11 mouse cellular contexts compared by ENCODE assay signal in the genomic region with DNA sequence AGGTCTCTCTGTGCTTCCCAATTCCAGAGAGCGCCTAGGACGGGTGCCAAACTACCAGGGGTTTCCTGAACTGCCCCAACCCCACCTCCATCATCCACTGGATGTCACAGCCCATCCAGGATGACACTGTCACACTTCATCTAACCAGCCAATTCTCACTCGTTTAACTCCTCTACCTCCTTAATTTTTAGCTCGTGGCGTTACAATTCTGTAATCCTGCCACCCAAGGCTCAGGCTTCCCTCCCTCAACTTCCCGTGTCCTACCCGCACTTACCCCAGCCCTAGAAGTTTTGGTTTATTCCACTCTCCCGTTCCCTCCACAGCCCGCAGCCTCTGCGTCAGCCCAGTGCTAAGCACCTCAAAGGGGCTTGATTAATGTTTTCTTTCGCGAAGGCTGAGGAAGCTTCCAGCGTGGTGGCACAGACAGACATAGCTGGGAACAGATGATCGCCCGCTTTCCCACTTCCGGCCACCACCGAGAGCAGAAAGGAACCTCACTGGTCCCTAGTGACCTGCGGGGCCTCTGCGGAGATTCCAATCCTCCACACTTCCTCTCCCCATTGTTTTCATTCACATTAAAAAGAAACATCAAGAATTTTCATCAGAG.
DNase-seq lines count a peak whose midpoint lies in the region; ATAC-seq lines count a peak whose summit lies in the region.
"Had no signal": no experiment of that assay in that cellular context is flagged by ENCODE, and none has a peak within 500 bp of the region (broad histone marks: within the 10 kb centered on the region; RNA-seq: fewer than 3 reads in every experiment).

No protein-coding gene starts in this region.

- ATAC-seq in kidney, embryonic 15.5 days (replicated peaks; ENCODE audit: low FRiP score) = peak; percentile 67
- ATAC-seq in embryonic facial prominence, embryonic 14.5 days (ENCODE audit: low read depth) = no peak
- ATAC-seq in hindbrain, embryonic 15.5 days (ENCODE audit: low FRiP score, low read depth) = 0 out of 2 replicates have a peak, but pooled peaks have one; percentile 19
- peak; percentile 13; the same call in 1 of the 2 replicates for ATAC-seq in megakaryocyte, adult 5-6 weeks (ENCODE audit: poor library complexity, severe bottlenecking)
- ATAC-seq: forebrain, embryonic 13.5 days had no signal

- no peak for DNase-seq in kidney, adult 8-10 months
- DNase-seq in embryonic facial prominence, embryonic 14.5 days (ENCODE audit: low spot score) = no peak
- no peak for DNase-seq in layer of hippocampus, adult 18-20 months (ENCODE audit: low spot score in 2 of 2)
- no peak for DNase-seq in embryo, embryonic 9.5 days (ENCODE audit: extremely low spot score)
- no peak for DNase-seq in layer of hippocampus, postnatal 36 days
- DNase-seq: thymus, postnatal 4 days had no signal

- peak overlapping the region; percentile 85 for H3K27ac ChIP-seq in kidney, embryonic 15.5 days
- H3K27ac ChIP-seq in embryonic facial prominence, embryonic 14.5 days (replicated peaks; ENCODE audit: low read depth, low read length) = no peak overlapping the region
- peak overlapping the region; percentile 23; the same call in 1 of the 2 replicates for H3K27ac ChIP-seq in hindbrain, embryonic 15.5 days (replicated peaks)
- H3K27ac ChIP-seq: forebrain, embryonic 13.5 days had no signal

- peaks cover 38% of the 10 kb centered on the region for H3K4me1 ChIP-seq in kidney, embryonic 15.5 days
- peaks cover 18% of the 10 kb centered on the region for H3K4me1 ChIP-seq in embryonic facial prominence, embryonic 14.5 days (ENCODE audit: control insufficient read depth, insufficient read depth, low read length)
- H3K4me1 ChIP-seq in hindbrain, embryonic 15.5 days (replicated peaks) = peaks cover 10% of the 10 kb centered on the region; the same call in 1 of the 2 replicates
- H3K4me1 ChIP-seq: forebrain, embryonic 13.5 days had no signal

- WGBS in kidney, embryonic 15.5 days = 27% methylated on average over 19 of the region's 19 CpGs
- 54% methylated on average over 19 of the region's 19 CpGs for WGBS in embryonic facial prominence, embryonic 14.5 days
- 49% methylated on average over 19 of the region's 19 CpGs for WGBS in hindbrain, embryonic 15.5 days

- H3K9me3 ChIP-seq in kidney, embryonic 15.5 days (replicated peaks) = no peaks in the 10 kb centered on the region
- H3K9me3 ChIP-seq in embryonic facial prominence, embryonic 14.5 days (ENCODE audit: control insufficient read depth, low read length) = no peaks in the 10 kb centered on the region
- H3K9me3 ChIP-seq in hindbrain, embryonic 15.5 days = no peaks in the 10 kb centered on the region
- H3K9me3 ChIP-seq: forebrain, embryonic 13.5 days had no signal

- H3K4me3 ChIP-seq in kidney, embryonic 15.5 days (replicated peaks) = peak overlapping the region; percentile 29
- H3K4me3 ChIP-seq in embryonic facial prominence, embryonic 14.5 days (ENCODE audit: low read depth, low read length) = no peak overlapping the region
- H3K4me3 ChIP-seq in hindbrain, embryonic 15.5 days = no peak overlapping the region
- H3K4me3 ChIP-seq: forebrain, embryonic 13.5 days had no signal

- H3K9ac ChIP-seq in kidney, embryonic 15.5 days = 0 out of 2 replicates have a peak overlapping the region, but pooled peaks have one; percentile 23
- H3K9ac ChIP-seq in embryonic facial prominence, embryonic 14.5 days (ENCODE audit: low read depth, low read length) = no peak overlapping the region
- H3K9ac ChIP-seq in hindbrain, embryonic 15.5 days = no peak overlapping the region
- H3K9ac ChIP-seq: forebrain, embryonic 13.5 days had no signal

- peak overlapping the region; percentile 56 for H3K4me2 ChIP-seq in kidney, embryonic 15.5 days
- H3K4me2 ChIP-seq in embryonic facial prominence, embryonic 14.5 days (ENCODE audit: low read depth, low read length) = peak overlapping the region; percentile 2; the same call in 1 of the 2 replicates
- H3K4me2 ChIP-seq in hindbrain, embryonic 15.5 days = peak overlapping the region; percentile 25; the same call in 1 of the 2 replicates
- H3K4me2 ChIP-seq: forebrain, embryonic 13.5 days had no signal

- H3K27me3 ChIP-seq in kidney, embryonic 15.5 days = no peaks in the 10 kb centered on the region
- no peaks in the 10 kb centered on the region for H3K27me3 ChIP-seq in embryonic facial prominence, embryonic 14.5 days (replicated peaks; ENCODE audit: control insufficient read depth, insufficient read depth, low read length)
- H3K27me3 ChIP-seq in hindbrain, embryonic 15.5 days = no peaks in the 10 kb centered on the region
- H3K27me3 ChIP-seq: forebrain, embryonic 13.5 days had no signal

- no peaks in the 10 kb centered on the region for H3K36me3 ChIP-seq in kidney, embryonic 15.5 days
- H3K36me3 ChIP-seq in embryonic facial prominence, embryonic 14.5 days (ENCODE audit: control insufficient read depth, insufficient read depth, low read length) = no peaks in the 10 kb centered on the region
- H3K36me3 ChIP-seq in hindbrain, embryonic 15.5 days = no peaks in the 10 kb centered on the region
- H3K36me3 ChIP-seq: G1E had no signal

Comparison
In these comparisons a context has a peak if more than half of its experiments do, and no peak if none do; other contexts are left out.
1. H3K4me2 ChIP-seq: peak in every context shown above with its lines; median percentile 56 in kidney, embryonic 15.5 days; 25 in hindbrain, embryonic 15.5 days; 2 in embryonic facial prominence, embryonic 14.5 days.